Comparison of ENCODE assay signal across 10 mouse cellular contexts in genomic region chr7:99989844-99990760, GRCm38 (mm10). TPM values are rescaled to one million over a fixed set of nuclear protein-coding genes. Genes with fewer than 3 reads are reported as not detected.
DNase-seq lines count a peak whose midpoint lies in the region; ATAC-seq and TF ChIP-seq lines count a peak whose summit lies in the region.
"Had no signal": no experiment of that assay in that cellular context is flagged by ENCODE, and none has a peak within 500 bp of the region (broad histone marks: within the 10 kb centered on the region; RNA-seq: fewer than 3 reads in every experiment).

No protein-coding gene starts in this region.

- no peak for TF ChIP-seq EP300 in heart, postnatal 0 days (IDR thresholded peaks at IDR 0.05; ENCODE audit: low read depth)

- no peaks in the 10 kb centered on the region for H3K9me3 ChIP-seq in heart, postnatal 0 days (replicated peaks; ENCODE audit: control insufficient read depth, low read length)
- H3K9me3 ChIP-seq: lung, embryonic 15.5 days had no signal

- no peak overlapping the region for H3K4me3 ChIP-seq in heart, postnatal 0 days (ENCODE audit: low read depth, low read length)
- no peak overlapping the region for H3K4me3 ChIP-seq in liver, adult 2 months (ENCODE audit: insufficient read depth, low read depth, low read length)
- H3K4me3 ChIP-seq: lung, embryonic 15.5 days had no signal

- no peaks in the 10 kb centered on the region for H3K36me3 ChIP-seq in heart, postnatal 0 days (replicated peaks; ENCODE audit: control insufficient read depth, insufficient read depth, low read length)
- H3K36me3 ChIP-seq in liver, adult 2 months (ENCODE audit: control insufficient read depth, insufficient read depth, low read length), result no peaks in the 10 kb centered on the region
- H3K36me3 ChIP-seq: lung, embryonic 15.5 days had no signal

- H3K27me3 ChIP-seq in heart, postnatal 0 days (ENCODE audit: control insufficient read depth, insufficient read depth, low read length), result no peaks in the 10 kb centered on the region
- H3K27me3 ChIP-seq in liver, adult 2 months (ENCODE audit: control insufficient read depth, insufficient read depth, low read length), result no peaks in the 10 kb centered on the region
- H3K27me3 ChIP-seq: lung, embryonic 15.5 days had no signal

- no peak for ATAC-seq in heart, postnatal 0 days (ENCODE audit: insufficient read depth, low read depth)
- no peak for ATAC-seq in activated CD4-positive, CD25-positive, alpha-beta regulatory T cell, adult 4 months

- H3K4me1 ChIP-seq in heart, postnatal 0 days (ENCODE audit: control insufficient read depth, insufficient read depth), result no peaks in the 10 kb centered on the region
- no peaks in the 10 kb centered on the region for H3K4me1 ChIP-seq in liver, adult 2 months (ENCODE audit: control insufficient read depth, insufficient read depth, low read length)
- H3K4me1 ChIP-seq: lung, embryonic 15.5 days had no signal

- TF ChIP-seq POLR2A in liver, adult 2 months (IDR thresholded peaks at IDR 0.05; ENCODE audit: extremely low read depth, insufficient read depth, low read length), result no peak

- no peaks in the 10 kb centered on the region for H3K79me2 ChIP-seq in liver, adult 2 months (ENCODE audit: control insufficient read depth, insufficient read depth, low read length)

- DNase-seq in heart, postnatal 0 days (ENCODE audit: low spot score), result peak; percentile 44
- no peak for DNase-seq in heart, adult 18-20 months
- DNase-seq in thymus, postnatal 4 days, result peak; percentile 60
- no peak for DNase-seq in thymus, postnatal 0 days (ENCODE audit: low spot score)
- DNase-seq in liver, adult 2 months (ENCODE audit: extremely low read depth, low read depth, low spot score), result peak; percentile 38
- DNase-seq in urinary bladder, postnatal 10 days (ENCODE audit: low spot score), result no peak
- no peak for DNase-seq in c-Kit-positive CD71-positive TER-119-positive erythroid progenitor cells, embryonic 14.5 days (ENCODE audit: low spot score)

- H3K9ac ChIP-seq in heart, postnatal 0 days (replicated peaks; ENCODE audit: low read depth, low read length), result no peak overlapping the region
- H3K9ac ChIP-seq in liver, adult 2 months (ENCODE audit: low read depth, low read length), result no peak overlapping the region
- H3K9ac ChIP-seq: lung, embryonic 15.5 days had no signal

- no peak overlapping the region for H3K4me2 ChIP-seq in heart, postnatal 0 days (ENCODE audit: low read depth, low read length)
- H3K4me2 ChIP-seq: lung, embryonic 15.5 days had no signal

- H3K27ac ChIP-seq in heart, postnatal 0 days (ENCODE audit: low read depth), result no peak overlapping the region
- H3K27ac ChIP-seq in liver, adult 2 months (replicated peaks; ENCODE audit: insufficient read depth, low read depth, low read length), result no peak overlapping the region
- H3K27ac ChIP-seq: lung, embryonic 15.5 days had no signal

- 59% methylated on average over 15 of the region's 15 CpGs for WGBS in heart, postnatal 0 days
- 77% methylated on average over 15 of the region's 15 CpGs for WGBS in liver, adult 2 months

- peak; percentile 11; the same call in 1 of the 2 replicates for TF ChIP-seq CTCF in heart, postnatal 0 days (IDR thresholded peaks at IDR 0.05; ENCODE audit: low read depth)
- TF ChIP-seq CTCF in liver, adult 2 months (IDR thresholded peaks at IDR 0.05; ENCODE audit: low read depth, low read length), result no peak

RNA-seq across cellular contexts. Expression of gene Rnf169, which starts 9.9 kb away (rescaled TPM):
- 11.0 and 11.5 TPM in 2 replicates for total RNA-seq in heart, postnatal 0 days (2014; rRNA removed; ENCODE audit: low replicate concordance)
- polyA plus RNA-seq in heart, postnatal 0 days (2015; fragmentation: Nextera tagmentation; extraction: Ambion mirVana), result 2.1 and 2.3 TPM in 2 replicates
- total RNA-seq in heart, adult 18-20 months (2021), result 10 to 100 TPM; 10.6 to 11.3 TPM
- polyA plus RNA-seq in thymus, postnatal 0 days (2015; fragmentation: Nextera tagmentation; extraction: Ambion mirVana), result 5.0 and 7.0 TPM in 2 replicates
- 27.6 and 31.5 TPM in 2 replicates for total RNA-seq in liver, adult 2 months (2014; rRNA removed)
- 5.6 and 6.5 TPM in 2 replicates for polyA plus RNA-seq in liver, adult 2 months (2012; rRNA removed)
- polyA plus RNA-seq in activated CD4-positive, CD25-positive, alpha-beta regulatory T cell, adult 4 months (2017; shearing (Covaris generic)), result 1 to 10 TPM; 6.0 to 6.6 TPM

RNA-seq across cellular contexts. Expression of gene Chrdl2, which starts 15.9 kb away (rescaled TPM):
- total RNA-seq in heart, postnatal 0 days (2014; rRNA removed; ENCODE audit: low replicate concordance), result not detected in 2 replicates
- 0.12 and 0.15 TPM in 2 replicates for polyA plus RNA-seq in heart, postnatal 0 days (2015; fragmentation: Nextera tagmentation; extraction: Ambion mirVana)
- not detected for total RNA-seq in heart, adult 18-20 months (2021)
- polyA plus RNA-seq in thymus, postnatal 0 days (2015; fragmentation: Nextera tagmentation; extraction: Ambion mirVana), result 0.08 TPM in 1 of 2 replicates, not detected in the other
- not detected in 2 replicates for total RNA-seq in liver, adult 2 months (2014; rRNA removed)
- 0.05 TPM in 1 of 2 replicates, not detected in the other for polyA plus RNA-seq in liver, adult 2 months (2012; rRNA removed)
- not detected for polyA plus RNA-seq in activated CD4-positive, CD25-positive, alpha-beta regulatory T cell, adult 4 months (2017; shearing (Covaris generic))
- total RNA-seq: adrenal gland, postnatal 4 days had no signal
- polyA plus RNA-seq: lung, embryonic 15.5 days had no signal

Comparison
In these comparisons a context has a peak if more than half of its experiments do, and no peak if none do; other contexts are left out.
1. DNase-seq: peak in heart, postnatal 0 days (single experiment), thymus, postnatal 4 days (single experiment) and liver, adult 2 months (single experiment); none in heart, adult 18-20 months (0 of 2), thymus, postnatal 0 days (single experiment), urinary bladder, postnatal 10 days (single experiment) and c-Kit-positive CD71-positive TER-119-positive erythroid progenitor cells, embryonic 14.5 days (single experiment).